Mouse (Mus musculus) gastrocnemius, postnatal 10 days (tissue): Measurements from ENCODE around the gene Ugt1a2. TPM values are rescaled to one million over a fixed set of nuclear protein-coding genes. Genes with fewer than 3 reads are reported as not detected.
"Not testable (repeated sequence)": the region's sequence is repeated elsewhere in the genome, so short reads cannot be mapped to it uniquely, and the experiment has no call there.

Experiments
- DNase-seq: peaks from one replicate; pipeline ENCODE4 v3.0.0; 2021; ENCODE audit warnings: mixed read lengths
- total RNA-seq, 2 experiments: library from RNA; stranded (reverse); gene quantifications; 2 replicates each; pipeline ENCODE4 v1.2.3; 2021

Ugt1a2 gene
- total RNA-seq, 2 experiments from 2014 or later, result 0.18 TPM; not detected in 1

DNA sequence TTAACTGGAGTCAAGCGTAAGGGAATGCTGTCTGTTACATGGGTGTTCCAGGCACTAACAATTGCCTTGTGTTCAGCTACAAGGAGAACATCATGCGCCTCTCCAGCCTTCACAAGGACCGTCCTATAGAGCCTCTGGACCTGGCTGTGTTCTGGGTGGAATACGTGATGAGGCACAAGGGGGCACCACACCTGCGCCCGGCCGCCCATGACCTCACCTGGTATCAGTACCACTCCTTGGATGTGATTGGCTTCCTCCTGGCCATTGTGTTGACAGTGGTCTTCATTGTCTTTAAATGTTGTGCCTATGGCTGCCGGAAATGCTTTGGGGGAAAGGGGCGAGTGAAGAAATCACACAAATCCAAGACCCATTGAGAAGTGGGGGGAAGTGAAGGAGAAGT is 17.6 kb downstream of the Ugt1a2 start:
- peak; percentile 16 for DNase-seq

DNA sequence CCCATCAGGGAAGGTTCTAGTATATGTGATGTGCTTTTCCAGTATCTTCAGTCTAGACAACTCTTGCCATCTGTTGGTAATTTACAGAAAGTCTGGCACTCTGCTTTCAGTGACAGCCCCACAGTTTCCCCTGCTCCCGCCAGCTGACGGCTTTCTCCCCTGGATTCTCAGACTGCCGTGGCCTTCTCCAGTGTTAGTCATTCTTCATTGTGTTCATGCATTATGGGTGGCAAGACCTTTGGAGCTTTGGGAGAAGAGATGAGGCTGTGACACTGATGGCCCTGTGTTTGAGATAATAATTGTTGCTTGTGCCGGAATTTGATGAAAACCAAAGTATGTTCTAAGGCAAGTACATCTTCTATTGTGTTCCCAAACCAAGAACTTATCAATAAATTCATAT is 18.2 kb downstream of the Ugt1a2 start:
- DNase-seq, result no peak

DNA sequence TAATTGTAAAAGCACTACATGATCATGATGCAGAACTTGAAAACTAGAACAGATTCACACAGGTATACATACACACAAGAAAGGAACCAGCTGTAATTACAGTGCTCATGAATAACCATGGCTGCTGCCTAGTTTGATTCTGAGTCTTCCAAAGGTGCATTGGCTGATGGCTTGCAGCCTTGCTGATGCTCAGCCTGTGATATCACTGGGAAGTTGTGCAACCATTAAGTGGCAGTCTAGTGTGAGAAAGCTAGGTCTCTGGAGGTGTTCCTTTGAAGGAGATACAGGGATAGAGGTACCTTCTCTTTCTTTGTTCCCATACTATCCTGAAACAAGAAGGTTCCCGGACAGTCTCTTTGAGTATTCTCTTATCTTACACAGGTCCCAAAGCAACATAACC is 18.7 kb downstream of the Ugt1a2 start:
- DNase-seq, result no peak

DNA sequence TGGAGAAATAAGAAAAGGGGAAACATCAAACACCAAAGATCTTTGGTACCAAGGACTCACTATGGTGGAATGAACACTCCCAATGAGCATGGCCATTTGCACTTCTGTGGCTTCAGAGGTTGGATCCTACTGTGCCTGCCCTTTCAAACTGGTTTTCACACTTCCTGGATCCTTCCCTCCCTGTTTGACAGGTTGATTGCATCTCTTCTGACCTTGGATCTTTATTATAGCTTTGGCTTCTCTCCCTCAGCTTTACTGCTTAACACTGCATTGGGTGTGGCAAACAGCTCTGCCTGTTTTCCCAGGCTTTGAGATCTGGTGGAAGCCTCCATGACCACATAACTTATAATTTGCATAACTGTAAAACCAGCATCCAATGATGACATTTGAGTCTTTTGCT is 19.9 kb downstream of the Ugt1a2 start:
- no peak for DNase-seq

DNA sequence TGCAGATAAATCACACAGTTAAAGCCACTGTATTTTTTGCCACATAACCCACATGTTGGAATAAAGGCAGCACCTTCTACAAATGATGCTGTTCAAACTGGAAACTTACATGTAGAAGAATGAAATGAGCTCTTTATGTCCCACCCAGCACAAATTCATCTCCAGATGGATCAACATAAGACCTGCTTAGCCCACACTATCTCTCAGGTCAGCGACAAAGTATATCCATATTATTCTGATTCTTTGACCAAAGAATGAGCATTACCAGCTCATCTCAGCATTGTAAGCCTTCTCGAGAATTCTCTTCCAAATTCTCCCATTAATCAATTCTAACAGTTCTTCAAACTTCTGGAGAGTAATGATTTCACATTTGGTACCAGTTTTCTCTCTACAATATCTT is 21.8 kb downstream of the Ugt1a2 start:
- DNase-seq, result no peak

DNA sequence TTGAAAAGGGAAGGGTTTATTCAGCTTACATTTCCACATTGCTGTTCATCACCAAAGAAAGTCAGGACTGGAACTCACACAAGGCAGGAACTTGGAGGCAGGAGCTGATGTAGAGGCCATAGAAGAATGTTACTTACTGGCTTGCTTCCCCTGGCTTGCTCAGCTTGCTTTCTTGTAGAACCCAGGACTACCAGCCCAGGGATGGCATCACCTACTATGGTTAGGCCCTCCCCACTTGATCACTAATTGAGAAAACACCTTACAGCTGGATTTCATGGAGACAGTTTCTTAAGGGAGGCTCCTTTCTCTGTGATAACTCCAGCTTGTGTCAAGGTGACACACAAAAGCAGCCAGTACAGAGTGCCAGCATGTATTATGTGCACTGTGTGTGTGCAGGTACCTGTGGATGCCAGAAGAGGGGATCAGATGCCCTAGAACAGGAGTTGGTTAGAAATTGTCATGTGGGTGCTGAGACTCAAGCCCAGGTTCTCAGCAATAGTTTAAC is 22.7 kb downstream of the Ugt1a2 start:
- DNase-seq, result not testable (repeated sequence)

DNA sequence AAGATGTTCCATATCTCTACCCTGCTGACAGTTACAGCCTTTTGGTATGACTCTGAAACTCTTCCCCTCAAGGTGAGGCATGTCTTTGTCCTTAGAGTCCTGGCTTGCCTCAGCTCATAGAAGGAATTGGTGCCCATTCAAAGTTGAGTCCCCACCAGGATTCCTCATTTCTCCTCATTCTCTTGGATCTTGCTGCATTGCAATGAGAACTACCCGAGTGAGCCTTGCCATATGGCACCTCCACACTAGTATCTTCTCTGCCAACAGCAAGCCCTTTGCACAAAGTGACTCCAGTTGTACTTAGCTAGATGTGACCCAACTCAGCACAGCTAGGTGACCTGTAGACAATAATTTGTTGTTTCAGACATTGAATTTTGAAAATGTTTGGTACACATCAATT is 23.2 kb downstream of the Ugt1a2 start:
- DNase-seq, result no peak

DNA sequence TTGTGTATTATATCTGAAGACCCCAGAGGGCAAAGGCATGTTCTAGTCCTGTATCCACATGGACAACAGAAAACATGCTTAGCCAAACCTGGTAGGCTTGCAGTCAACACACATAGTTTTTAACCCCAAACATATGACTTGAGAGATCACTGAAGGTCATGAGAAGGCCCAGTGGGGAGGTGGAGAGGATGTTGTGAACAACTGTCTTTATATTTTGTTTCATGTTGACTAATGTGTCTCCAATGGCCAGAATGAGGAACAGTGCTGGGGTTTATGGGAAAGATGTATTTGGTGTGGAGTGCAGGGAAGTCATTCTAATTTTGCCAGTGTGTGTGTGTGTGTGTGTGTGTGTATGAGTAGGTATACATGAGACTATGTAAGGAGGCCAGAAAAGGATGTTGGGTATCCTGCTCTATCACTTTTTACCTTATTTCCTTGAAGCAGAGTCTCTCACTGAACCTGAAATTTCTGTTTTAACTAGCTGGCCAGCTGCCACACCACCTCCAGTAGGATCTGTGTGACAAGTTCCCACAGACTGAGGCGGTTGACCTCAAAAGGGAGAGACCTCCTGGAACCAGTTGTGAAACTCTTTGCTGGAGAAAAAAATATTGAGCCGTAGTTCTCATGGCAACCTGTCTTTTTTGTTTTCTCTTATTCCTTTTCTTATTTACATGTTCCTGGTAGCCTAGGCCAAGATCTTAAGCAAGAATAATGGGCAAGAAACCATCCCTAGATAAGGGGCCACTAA is 23.8 kb downstream of the Ugt1a2 start:
- peak; percentile 27 for DNase-seq

DNA sequence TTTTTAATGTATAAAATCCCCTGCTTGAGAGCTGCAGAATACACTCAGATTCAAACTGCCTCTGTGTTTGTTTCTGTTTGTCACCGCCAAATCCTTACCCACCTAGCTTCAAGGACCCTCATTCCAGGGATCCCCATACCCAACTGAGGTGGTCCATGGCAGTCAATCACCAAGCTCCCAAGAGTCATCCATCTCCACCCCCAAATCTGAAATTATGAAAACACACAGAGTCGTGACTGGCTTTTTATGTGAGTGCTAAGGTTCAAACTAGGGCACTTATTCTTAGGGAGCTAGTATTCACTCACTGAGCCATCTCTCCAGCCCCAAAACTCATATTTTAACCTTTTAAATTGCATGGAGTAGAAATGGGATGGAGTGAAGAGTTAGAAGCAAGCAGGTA is 24.9 kb downstream of the Ugt1a2 start:
- not testable (repeated sequence) for DNase-seq

DNA sequence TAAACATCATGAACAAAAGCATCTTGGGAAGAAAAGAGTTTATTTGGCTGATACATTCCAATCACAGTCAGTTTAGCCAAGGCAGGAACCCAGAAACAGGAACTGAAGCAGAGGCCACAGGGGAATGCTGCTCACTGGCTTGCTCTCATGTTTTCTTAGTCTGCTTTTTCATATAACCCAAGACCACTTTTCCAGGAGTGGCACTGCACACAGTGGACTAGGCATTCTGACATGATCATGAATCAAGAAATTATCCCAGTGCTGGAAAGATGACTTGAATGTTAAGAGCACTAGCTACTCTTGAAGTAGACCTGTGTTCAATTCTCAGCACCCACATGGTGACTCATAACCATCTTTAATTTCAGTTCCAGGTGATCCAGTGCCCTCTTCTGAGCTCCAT is 25.3 kb downstream of the Ugt1a2 start:
- no peak for DNase-seq

DNA sequence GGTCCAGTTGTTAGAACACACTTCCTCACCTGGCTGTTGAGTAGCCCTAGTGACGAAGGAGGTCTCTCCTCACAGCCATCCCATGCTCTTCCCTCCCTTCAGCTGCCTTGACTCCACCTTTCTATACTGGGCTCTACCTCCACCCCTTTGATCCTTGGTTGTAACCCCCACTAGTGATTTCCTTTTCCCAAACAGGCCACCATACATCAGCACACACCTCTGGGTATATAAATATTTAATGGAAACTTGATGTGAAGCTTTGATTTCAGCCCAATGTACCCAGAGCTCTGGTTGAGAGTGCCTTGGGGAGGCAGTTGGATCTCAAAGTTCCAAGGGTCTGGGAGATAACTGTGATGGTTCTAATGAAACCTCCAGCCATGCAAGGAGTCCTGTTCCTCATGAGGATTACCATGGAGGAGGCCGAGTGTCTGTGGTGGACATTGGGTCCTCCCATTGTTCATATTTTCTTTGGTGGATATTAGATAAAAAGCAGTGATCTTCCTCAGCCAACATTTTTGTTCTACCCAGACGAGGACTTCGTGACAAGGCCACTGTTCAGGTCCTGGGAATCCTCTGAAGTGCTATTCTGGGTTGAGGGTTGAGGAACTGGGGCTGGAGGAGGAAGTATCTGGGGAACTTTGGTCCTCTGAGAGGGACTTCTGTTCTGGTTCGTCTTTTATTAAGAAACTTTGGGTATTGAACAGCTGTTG is 26.4 kb downstream of the Ugt1a2 start, which contains the start of gene Mroh2a:
TSS of gene Mroh2a (plus strand) at position 317 of the 710 bp plus-strand sequence.
- peak; percentile 5 for DNase-seq

DNA sequence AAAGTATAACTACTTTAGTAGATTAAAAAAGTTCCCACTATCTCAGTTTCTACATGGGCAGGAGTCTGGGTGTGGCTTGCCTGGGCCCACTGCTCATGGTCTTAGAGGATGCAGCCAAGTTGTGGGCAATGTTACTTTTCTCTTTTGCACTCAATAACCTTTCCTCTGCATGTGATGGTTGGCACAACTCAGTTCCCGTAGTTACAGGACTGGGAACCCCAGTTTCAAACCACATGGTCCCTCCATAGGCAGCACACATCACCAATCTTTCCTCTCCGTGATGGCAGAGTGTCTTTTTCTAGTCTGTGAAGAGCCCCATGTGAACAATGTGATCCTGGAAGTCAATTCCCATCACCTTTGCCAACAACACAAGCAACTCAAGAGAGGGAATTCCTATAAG is 27.1 kb downstream of the Ugt1a2 start:
- DNase-seq, result peak; percentile 4

DNA sequence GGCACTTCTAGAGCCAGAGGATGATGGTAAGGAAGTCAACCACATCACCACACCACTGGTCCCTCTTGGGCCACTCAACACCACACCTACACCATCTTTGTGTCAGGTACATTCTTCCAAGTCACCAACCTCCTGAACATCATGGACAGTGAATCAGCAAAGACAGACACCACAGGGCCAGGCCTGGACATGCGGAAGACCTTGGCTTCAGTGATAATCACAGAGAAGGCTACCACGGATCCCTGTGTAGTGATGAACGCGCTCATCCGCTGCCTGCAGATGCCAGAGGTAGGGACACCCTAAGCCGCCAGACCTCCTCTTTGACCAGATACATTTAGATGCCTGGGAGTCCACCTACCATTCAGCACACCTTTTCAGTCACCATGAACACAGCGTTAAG is 27.7 kb downstream of the Ugt1a2 start:
- DNase-seq, result peak; percentile 14

DNA sequence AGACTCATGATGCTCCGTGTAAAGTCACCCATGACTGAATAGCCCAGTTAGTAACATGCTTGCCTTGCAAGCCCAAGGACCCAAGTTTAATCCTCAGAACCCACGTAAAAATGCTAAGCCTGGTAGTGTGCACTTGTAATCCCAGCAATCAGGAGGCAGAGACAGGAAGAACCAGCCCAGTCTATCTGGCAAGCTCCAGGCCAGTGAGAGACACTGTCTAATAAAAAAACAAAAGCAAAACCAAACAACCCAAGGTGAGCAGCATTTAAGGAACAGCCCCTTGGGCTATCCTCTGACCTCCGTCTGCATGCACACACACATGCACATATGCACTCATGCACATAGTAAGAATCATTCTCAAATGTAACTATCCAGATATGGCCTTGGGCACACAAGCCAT is 29.2 kb downstream of the Ugt1a2 start:
- peak; percentile 7 for DNase-seq

DNA sequence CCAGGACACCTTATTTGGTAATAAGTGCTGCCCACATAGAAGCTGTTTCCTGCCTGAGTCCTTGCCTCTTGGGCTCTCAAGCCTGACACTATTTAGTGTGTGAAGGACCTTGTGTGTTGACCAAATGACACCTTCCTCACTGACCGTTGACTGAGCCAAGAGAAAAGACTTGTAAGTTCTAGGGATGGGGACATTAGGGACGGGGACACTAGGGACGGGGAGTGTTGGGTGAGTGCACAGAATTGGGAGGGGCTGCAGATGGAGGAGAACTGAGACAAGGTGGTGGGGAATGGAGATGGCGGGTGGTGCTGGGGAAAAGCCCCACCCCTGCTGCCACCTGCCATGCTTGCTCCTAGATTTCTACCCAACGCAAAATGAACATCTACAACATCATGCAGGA is 29.6 kb downstream of the Ugt1a2 start:
- DNase-seq, result peak; percentile 12

DNA sequence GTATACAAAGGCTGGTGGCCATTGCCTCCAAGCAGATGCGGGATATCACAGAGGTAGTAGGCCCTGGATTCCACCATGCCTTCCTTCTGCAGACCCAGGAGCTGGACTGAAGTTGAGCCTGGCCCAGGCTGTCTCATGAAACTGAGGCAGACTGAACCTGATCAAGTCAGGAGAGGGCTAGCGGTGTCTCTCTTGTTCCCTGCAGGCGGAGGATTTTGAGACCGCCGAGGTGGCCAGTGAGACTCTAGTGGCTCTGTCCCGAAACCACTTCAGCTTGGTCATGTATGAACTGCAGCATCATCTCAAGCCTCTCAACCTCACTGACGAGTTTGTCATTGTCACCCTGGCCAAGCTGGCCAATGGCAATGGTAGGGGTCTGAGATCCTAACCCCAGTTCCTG is 30.0 kb downstream of the Ugt1a2 start:
- peak; percentile 14 for DNase-seq

DNA sequence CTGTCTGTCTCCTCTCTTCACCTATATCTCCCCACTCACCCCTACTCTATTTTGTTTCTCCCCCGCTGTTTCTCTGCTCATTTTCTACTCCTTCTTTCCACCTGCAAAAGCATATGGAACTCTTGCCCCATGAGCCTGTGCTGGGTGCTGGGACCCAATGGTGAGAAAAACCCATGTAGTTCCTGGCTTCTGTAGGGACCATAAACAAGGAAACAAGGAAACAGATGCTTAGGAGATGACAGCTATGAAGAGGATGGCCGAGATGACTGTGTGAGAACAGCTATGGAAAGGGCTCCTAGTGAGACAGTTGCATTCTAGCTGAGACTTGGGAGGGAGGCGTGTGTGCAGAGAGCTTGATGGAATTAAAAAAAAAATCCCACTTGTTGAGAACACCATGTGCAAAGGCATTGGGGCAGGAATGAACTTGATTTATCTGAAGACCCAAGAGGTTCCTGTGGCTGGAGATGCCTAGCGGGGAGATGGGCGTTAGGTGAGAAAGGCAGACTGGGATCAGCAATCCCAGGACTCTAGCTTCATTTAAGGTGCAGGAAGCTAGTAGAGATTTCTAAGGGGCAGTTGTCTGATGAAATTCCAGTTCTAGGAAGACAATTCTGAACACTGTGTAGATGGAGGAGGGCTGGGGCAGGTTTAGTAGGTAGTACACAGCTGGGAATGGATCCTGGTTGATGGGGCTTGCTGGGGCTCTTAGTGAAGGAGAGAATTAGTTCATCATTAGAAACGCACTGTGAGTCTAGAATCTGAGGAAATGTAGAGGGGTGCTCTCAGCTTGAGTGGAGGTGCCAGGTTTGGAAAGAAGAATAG is 30.8 kb downstream of the Ugt1a2 start:
- peak; percentile 9 for DNase-seq

DNA sequence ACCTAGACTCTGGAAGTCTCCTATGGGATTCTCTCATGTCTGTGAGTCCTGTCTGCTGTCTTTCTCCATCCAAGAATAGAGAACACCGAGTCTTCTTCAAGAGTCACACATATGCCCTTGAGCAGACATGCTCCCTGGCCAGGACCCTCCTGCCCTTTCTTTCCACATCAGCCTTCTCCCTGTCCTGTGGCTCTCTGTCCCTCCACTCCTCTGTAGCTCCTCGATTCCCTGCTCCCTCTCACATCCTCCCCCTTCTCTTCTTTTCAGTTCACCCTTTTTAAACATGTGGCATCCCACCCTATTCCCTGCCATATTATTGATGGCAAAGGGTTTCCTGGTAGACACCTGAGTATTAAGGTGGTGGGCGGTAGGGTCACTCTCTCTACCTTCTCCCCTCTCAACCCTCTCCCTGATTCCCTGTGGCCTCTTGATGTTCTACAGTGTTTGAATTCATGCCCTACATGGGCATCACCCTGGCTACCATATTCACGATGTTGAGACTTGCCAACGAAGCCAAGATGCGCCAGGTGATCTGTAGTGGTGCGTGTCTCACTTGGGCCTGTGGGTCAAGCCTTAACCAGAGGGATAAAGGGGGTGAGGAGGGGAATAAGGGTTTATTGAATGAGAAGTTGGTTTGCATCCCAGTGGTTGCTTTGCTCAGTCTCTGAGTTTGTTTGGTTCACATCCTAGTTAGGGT is 31.6 kb downstream of the Ugt1a2 start:
- peak; percentile 9 for DNase-seq

DNA sequence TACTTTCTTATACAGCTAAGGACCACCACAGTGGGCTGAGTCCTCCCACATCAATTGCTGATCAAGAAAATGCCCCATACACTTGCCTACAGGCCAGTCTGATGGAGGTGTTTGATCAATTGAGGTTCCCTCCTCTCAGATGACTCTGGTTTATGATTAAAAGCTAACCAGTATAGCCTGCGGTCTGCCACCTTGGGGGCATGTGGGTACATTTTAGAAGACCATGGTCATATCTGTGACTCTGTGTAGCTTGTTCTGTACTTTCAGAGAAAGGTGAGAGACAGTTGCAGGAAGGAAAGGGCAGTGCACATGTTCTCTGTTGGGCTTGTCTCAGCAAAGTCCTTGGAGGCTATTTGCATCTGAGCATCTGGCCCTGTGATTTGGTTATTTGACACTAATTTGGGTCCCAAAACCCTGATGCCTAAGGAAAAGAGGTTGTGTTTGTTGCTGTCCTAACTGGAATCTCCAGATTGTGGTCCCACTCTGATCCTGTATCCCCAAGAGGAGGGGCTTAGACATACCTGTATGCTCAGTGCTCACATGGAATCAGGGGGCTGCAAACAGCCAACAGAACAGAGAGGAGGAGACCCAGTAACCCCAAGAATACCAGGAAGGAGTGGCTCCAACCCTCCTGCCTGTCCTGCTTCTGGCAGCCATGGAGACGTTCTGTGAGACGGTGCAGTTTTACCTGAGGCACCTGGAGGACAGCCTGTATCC is 32.4 kb downstream of the Ugt1a2 start:
- no peak for DNase-seq

DNA sequence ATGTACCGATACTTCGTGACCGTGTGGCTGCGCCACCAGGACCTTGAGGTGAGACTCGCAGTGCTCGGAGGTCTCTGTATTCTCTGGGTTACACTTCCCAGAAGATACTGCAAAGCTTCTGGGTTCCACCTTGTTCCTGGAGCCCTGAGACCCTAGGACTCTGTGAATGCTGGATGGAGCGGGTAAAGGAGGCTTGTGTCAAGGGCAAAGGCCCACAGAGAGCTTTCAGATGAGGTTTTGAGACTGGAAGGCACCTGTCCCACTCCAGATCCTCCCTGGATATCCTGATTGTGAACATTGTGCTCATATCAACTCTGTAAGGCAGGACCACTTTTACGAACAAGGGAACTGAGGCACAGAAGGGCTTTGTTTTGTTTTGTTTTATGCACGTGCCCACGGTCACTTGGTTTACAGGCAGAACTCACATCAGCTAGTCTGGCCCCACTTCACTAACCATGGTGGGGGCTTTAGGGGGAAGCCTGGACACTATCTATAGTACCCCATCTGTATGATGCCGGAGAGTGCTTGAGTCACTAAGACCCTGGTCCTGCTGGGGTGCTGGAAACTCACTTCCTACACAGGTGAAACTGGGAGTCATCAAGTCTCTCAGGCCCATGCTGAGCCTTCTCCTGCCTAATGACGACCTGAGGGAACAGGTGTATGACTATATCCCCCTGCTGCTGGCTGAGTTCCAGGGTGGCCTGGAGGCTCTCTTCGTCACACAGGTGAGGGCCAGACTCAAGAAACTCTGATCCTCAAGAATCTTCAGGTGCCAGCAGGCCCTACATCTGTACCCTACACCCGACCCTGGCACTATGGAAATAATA is 33.2 kb downstream of the Ugt1a2 start:
- DNase-seq, result no peak

DNA sequence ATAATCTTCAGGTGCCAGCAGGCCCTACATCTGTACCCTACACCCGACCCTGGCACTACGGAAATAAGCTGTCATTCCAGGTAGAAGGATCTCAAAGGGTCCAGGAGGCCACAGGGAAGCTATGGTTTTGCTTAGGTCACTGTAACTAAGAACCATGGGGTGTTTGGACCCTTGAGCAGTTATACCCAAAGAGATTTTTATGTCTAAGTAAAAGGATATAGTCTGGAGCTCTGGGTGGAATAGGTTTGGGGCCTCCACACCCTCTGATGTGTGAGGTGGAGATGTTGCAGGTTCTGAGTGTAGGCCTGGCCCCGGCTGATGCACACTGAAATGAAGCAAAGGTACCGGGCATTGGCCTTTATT is 33.8 kb downstream of the Ugt1a2 start:
- no peak for DNase-seq
